Mouse (Mus musculus): ENCODE measurements around the gene Map2k5. TPM values are rescaled to one million over a fixed set of nuclear protein-coding genes. Genes with fewer than 3 reads are reported as not detected.

The Map2k5 gene
- total RNA-seq, 2 experiments from 2014 or later: 10.4 to 18.8 TPM

- no peak for ATAC-seq (ENCODE audit: poor library complexity, severe bottlenecking)
Observed at GRCm38 (mm10) chr9:63273781-63274180, 103.9 kb downstream of the Map2k5 start.

GRCm38 (mm10) chr9:63269839-63270238 lies 107.9 kb downstream of the Map2k5 start:
- no peak for ATAC-seq (ENCODE audit: poor library complexity, severe bottlenecking)

- no peak for ATAC-seq (ENCODE audit: poor library complexity, severe bottlenecking)
Observed at GRCm38 (mm10) chr9:63263188-63263587, 114.5 kb downstream of the Map2k5 start.

- no peak for ATAC-seq (ENCODE audit: poor library complexity, severe bottlenecking)
Observed at GRCm38 (mm10) chr9:63258768-63259167, 118.9 kb downstream of the Map2k5 start.

GRCm38 (mm10) chr9:63257739-63258138 lies 120.0 kb downstream of the Map2k5 start:
- no peak for ATAC-seq (ENCODE audit: poor library complexity, severe bottlenecking)

- ATAC-seq (ENCODE audit: poor library complexity, severe bottlenecking): no peak
Observed at GRCm38 (mm10) chr9:63250841-63251626, 126.7 kb downstream of the Map2k5 start.

- ATAC-seq (ENCODE audit: poor library complexity, severe bottlenecking): no peak
Observed at GRCm38 (mm10) chr9:63248095-63248787, 129.5 kb downstream of the Map2k5 start.

GRCm38 (mm10) chr9:63246568-63247169 lies 131.0 kb downstream of the Map2k5 start:
- ATAC-seq (ENCODE audit: poor library complexity, severe bottlenecking): no peak

- ATAC-seq (ENCODE audit: poor library complexity, severe bottlenecking): peak; percentile 64
Observed at GRCm38 (mm10) chr9:63241961-63242360, 135.7 kb downstream of the Map2k5 start.

GRCm38 (mm10) chr9:63241241-63241640 lies 136.5 kb downstream of the Map2k5 start:
- no peak for ATAC-seq (ENCODE audit: poor library complexity, severe bottlenecking)

- ATAC-seq (ENCODE audit: poor library complexity, severe bottlenecking): no peak
Observed at GRCm38 (mm10) chr9:63234356-63234755, 143.3 kb downstream of the Map2k5 start.

GRCm38 (mm10) chr9:63230289-63230688 lies 147.4 kb downstream of the Map2k5 start:
- no peak for ATAC-seq (ENCODE audit: poor library complexity, severe bottlenecking)

GRCm38 (mm10) chr9:63229124-63229523 lies 148.6 kb downstream of the Map2k5 start:
- ATAC-seq (ENCODE audit: poor library complexity, severe bottlenecking): no peak

- no peak for ATAC-seq (ENCODE audit: poor library complexity, severe bottlenecking)
Observed at GRCm38 (mm10) chr9:63222161-63222560, 155.5 kb downstream of the Map2k5 start.

GRCm38 (mm10) chr9:63219851-63220250 lies 157.9 kb downstream of the Map2k5 start:
- ATAC-seq (ENCODE audit: poor library complexity, severe bottlenecking): no peak

GRCm38 (mm10) chr9:63215031-63215430 lies 162.7 kb downstream of the Map2k5 start:
- ATAC-seq (ENCODE audit: poor library complexity, severe bottlenecking): no peak

- no peak for ATAC-seq (ENCODE audit: poor library complexity, severe bottlenecking)
Observed at GRCm38 (mm10) chr9:63206769-63207276, 170.9 kb downstream of the Map2k5 start.

GRCm38 (mm10) chr9:63203461-63203860 lies 174.2 kb downstream of the Map2k5 start:
- ATAC-seq (ENCODE audit: poor library complexity, severe bottlenecking): no peak

- ATAC-seq (ENCODE audit: poor library complexity, severe bottlenecking): no peak
Observed at GRCm38 (mm10) chr9:63201376-63202323, 176.1 kb downstream of the Map2k5 start.

- ATAC-seq (ENCODE audit: poor library complexity, severe bottlenecking): no peak
Observed at GRCm38 (mm10) chr9:63197252-63197651, 180.4 kb downstream of the Map2k5 start.

Measured in megakaryocyte, adult 5-6 weeks (primary cell).